Mouse (Mus musculus): ENCODE data around the gene Cyp4x1.

Gene Cyp4x1

GRCm38 (mm10) chr4:115057674-115058316, 76.3 kb downstream of the Cyp4x1 start:
- DNase-seq (ENCODE audit: low spot score in 2 of 2): no peak

GRCm38 (mm10) chr4:115056921-115057673, 77.0 kb downstream of the Cyp4x1 start:
- DNase-seq (ENCODE audit: low spot score in 2 of 2): peak in 1 of 2 experiments; percentile 51

GRCm38 (mm10) chr4:115056371-115056920, 77.6 kb downstream of the Cyp4x1 start, which contains the start of gene Tal1:
Gene Tal1 (plus strand): TSS chr4:115056426.
- no peak for DNase-seq (ENCODE audit: low spot score in 2 of 2)
